Mouse (Mus musculus): Measurements from ENCODE around the gene Plpp7.

DNA sequence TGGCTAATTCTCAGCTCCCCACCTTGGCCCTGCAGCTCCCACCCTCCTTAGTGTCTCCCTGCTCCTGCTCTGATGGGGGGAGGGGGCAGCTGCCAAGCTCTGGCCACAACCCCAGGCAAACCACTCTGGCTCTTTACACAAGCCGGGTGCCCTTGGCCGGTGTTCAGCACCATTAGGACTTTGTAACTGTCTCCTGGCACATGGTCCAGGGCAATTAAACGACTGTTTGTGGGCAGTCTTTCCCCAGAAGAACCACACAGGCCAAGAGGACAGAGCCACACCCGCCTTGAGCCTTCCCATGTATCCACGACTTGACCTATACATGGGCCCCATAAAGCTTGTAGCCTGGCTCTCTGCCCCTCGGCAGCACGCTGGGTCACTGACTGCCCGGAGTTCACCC, 20.9 kb upstream of the Plpp7 start:
- no peak for TF ChIP-seq POLR2A (IDR thresholded peaks at IDR 0.05; ENCODE audit: borderline replicate concordance, control insufficient read depth, low read depth, low read length)
- TF ChIP-seq CTCF (IDR thresholded peaks at IDR 0.05; ENCODE audit: control insufficient read depth, insufficient read depth, low read length), result no peak

Measured in bone marrow, adult 2 months (tissue).